Mouse (Mus musculus) hindbrain, postnatal 0 days (tissue): ENCODE measurements around the gene Gstp1. TPM values are rescaled to one million over a fixed set of nuclear protein-coding genes. Genes with fewer than 3 reads are reported as not detected.
"Not testable (repeated sequence)": the region's sequence is repeated elsewhere in the genome, so short reads cannot be mapped to it uniquely, and the experiment has no call there.

Experiments used
- ATAC-seq: fragments of 200-750 bp; cut with Nextera tagmentation; 2 replicates; pipeline ENCODE4 v1.8.0; 2017; ENCODE audit warnings: mild to moderate bottlenecking, moderate TSS enrichment, moderate library complexity
- DNase-seq: peaks from one replicate; pipeline ENCODE4 v3.0.0-alpha.2; 2015; ENCODE audit warnings: low spot score
- H3K27ac ChIP-seq: fragments of 300-500 bp; sonication (generic); 2 replicates; pipeline ENCODE4 v1.5.1; 2014; ENCODE audit warnings: mild to moderate bottlenecking
- H3K27me3 ChIP-seq: fragments of 300-500 bp; sonication (generic); 2 replicates; pipeline ENCODE4 v1.6.1; 2014; ENCODE audit warnings: low read length, mixed read lengths; ENCODE audit not compliant: insufficient read depth
- H3K36me3 ChIP-seq: fragments of 300-500 bp; sonication (generic); 2 replicates; pipeline ENCODE4 v1.6.1; 2014; ENCODE audit warnings: low read length, mixed read lengths; ENCODE audit not compliant: insufficient read depth
- H3K4me1 ChIP-seq: fragments of 300-500 bp; sonication (generic); 2 replicates; pipeline ENCODE4 v1.6.1; 2014; ENCODE audit warnings: antibody characterized with exemption, low read length, mixed read lengths; ENCODE audit not compliant: insufficient read depth
- H3K4me2 ChIP-seq: fragments of 300-500 bp; sonication (generic); 2 replicates; pipeline ENCODE4 v1.6.1; 2014; ENCODE audit warnings: low read depth, mild to moderate bottlenecking, low read length, moderate library complexity, mixed read lengths
- H3K4me3 ChIP-seq: fragments of 300-500 bp; sonication (generic); 2 replicates; pipeline ENCODE4 v1.5.1; 2014; ENCODE audit warnings: low read length
- H3K9ac ChIP-seq: fragments of 300-500 bp; sonication (generic); replicated peaks from 2 replicates; pipeline ENCODE4 v1.6.1; 2014; ENCODE audit warnings: mild to moderate bottlenecking, low read length, moderate library complexity, mixed read lengths
- H3K9me3 ChIP-seq: fragments of 300-500 bp; sonication (generic); 2 replicates; pipeline ENCODE4 v1.6.1; 2016; ENCODE audit warnings: low read length, mixed read lengths
- CTCF ChIP-seq: IDR thresholded peaks from 2 replicates; pipeline ENCODE4 v1.5.1; 2016; ENCODE audit warnings: antibody characterized with exemption, control low read depth, low read depth
- WGBS: fragments of 180-500 bp; shearing (Covaris S2); extraction: QIAGEN DNeasy Blood & Tissue Kit; methylation state at CpG from one replicate; pipeline ENCODE4 v1.1.7; 2014; 5-methylcytosine and 5-hydroxymethylcytosine counted together
- polyA plus RNA-seq: library from polyadenylated mRNA; unstranded; fragments of >200 nt; fragmentation: Nextera tagmentation; extraction: Ambion mirVana; gene quantifications from 2 replicates; pipeline ENCODE4 v1.2.1, GENCODE M21; 2015
- total RNA-seq: library from RNA; depleted of rRNA; stranded (reverse); fragments of >200 nt; gene quantifications from 2 replicates; pipeline ENCODE4 v1.2.3, GENCODE M21; 2014

Gene Gstp1
- total and polyA plus RNA-seq, 2 experiments from 2014 or later: 317 to 599 TPM

DNA sequence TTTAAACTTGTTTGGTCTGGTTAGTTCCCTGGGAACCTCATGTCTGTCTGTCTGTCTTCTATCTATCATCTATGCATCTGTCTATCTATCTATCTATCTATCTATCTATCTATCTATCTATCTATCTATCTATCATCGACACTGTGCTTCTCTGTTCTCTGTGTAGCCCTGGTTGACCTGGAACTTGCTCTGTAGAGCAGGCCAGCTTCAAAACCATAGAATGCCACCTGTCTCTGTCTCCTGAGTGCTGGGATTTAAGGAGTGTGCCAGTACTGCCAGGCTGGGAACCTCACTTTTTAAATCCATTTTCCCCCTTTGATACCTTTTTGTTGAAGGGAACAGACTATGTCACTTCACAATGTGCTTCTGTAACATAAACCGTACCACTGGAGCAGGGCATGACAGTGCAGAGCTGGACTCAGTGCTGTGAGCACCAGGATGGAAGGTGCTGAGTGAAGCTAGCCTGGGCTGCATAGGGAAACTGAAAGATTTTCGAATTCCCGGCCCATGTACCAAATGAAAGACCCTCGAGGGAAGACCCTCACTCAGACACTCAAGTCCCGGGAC, 23.2 kb upstream of the Gstp1 start:
- no peaks in the 10 kb centered on the region for H3K36me3 ChIP-seq
- no peaks in the 10 kb centered on the region for H3K27me3 ChIP-seq
- H3K4me1 ChIP-seq: no peaks in the 10 kb centered on the region
- H3K4me3 ChIP-seq: no peak overlapping the region
- TF ChIP-seq CTCF: no peak
- 88% methylated on average over 6 of the region's 6 CpGs for WGBS
- no peak overlapping the region for H3K27ac ChIP-seq
- no peak for ATAC-seq
- no peaks in the 10 kb centered on the region for H3K9me3 ChIP-seq
- no peak overlapping the region for H3K4me2 ChIP-seq
- no peak overlapping the region for H3K9ac ChIP-seq
- DNase-seq: no peak

DNA sequence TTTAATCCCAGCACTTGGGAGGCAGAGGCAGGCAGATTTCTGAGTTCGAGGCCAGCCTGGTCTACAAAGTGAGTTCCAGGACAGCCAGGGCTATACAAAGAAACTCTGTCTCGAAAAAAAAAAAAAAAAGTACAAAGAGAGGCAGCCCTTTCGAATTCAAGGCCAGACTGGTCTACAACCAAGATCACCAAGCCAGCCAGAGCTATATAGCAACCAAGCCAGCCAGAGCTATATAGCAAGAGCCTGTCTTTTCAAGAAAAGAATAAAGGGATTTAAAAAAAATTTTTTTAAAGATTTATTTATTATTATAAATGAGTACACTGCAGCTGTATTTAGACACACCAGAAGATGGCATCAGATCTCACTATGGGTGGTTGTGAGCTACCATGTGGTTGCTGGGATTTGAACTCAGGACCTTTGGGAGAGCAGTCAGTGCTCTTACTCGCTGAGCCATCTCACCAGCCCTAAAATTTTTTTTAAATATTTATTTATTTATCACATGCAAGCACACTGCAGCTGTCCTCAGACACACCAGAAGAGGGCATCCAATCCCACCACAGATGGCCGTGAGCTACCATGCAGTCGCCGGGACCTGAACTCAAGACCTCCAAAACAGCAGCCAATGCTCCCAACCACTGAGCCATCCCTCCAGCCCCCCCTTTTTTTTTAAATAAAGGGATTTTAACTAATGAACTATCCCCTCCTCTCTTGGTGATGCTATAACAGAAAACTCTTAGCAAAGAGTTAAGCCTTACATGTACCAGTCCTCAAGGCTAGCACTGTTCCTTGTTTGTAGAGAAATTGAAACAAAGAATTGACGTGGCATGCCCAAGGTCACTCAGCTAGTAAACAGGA, 22.5 kb upstream of the Gstp1 start:
- not testable (repeated sequence) for H3K9ac ChIP-seq

GRCm38 (mm10) chr19:4059069-4059740, 21.4 kb upstream of the Gstp1 start, which contains the start of gene Gstp3:
Gene Gstp3, minus strand, starts transcription at chr19:4059569.
- Histone ChIP-seq H3K36me3 (no peaks in the 10 kb centered on the region), H3K9me3 (no peaks in the 10 kb centered on the region), H3K27ac (no peak within 1 kb of the TSS), H3K9ac (no peak within 1 kb of the TSS), H3K27me3 (no peaks in the 10 kb centered on the region), H3K4me2 (no peak within 1 kb of the TSS), H3K4me1 (no peaks in the 10 kb centered on the region), H3K4me3 (no peak within 1 kb of the TSS)
- ATAC-seq: no peak
- TF ChIP-seq CTCF: no peak
- WGBS: 82% methylated on average over 15 of the region's 15 CpGs
- DNase-seq: no peak

More for the DNA sequence above, 22.5 kb upstream of the Gstp1 start:
- not testable (repeated sequence) for H3K36me3 ChIP-seq, H3K4me1 ChIP-seq, H3K27ac ChIP-seq, ATAC-seq, DNase-seq, H3K4me2 ChIP-seq, H3K4me3 ChIP-seq, H3K27me3 ChIP-seq, H3K9me3 ChIP-seq
- WGBS: 89% methylated on average over 8 of the region's 8 CpGs

GRCm38 (mm10) chr19:4058581-4058980, 20.8 kb upstream of the Gstp1 start:
- ATAC-seq: no peak
- TF ChIP-seq CTCF: no peak
- no peak overlapping the region for H3K4me3 ChIP-seq
- no peak for DNase-seq
- no peaks in the 10 kb centered on the region for H3K36me3 ChIP-seq
- H3K27me3 ChIP-seq: no peaks in the 10 kb centered on the region
- no peaks in the 10 kb centered on the region for H3K4me1 ChIP-seq
- WGBS: 89% methylated on average over 5 of the region's 5 CpGs
- no peak overlapping the region for H3K4me2 ChIP-seq
- H3K9me3 ChIP-seq: no peaks in the 10 kb centered on the region
- H3K27ac ChIP-seq: no peak overlapping the region
- no peak overlapping the region for H3K9ac ChIP-seq

DNA sequence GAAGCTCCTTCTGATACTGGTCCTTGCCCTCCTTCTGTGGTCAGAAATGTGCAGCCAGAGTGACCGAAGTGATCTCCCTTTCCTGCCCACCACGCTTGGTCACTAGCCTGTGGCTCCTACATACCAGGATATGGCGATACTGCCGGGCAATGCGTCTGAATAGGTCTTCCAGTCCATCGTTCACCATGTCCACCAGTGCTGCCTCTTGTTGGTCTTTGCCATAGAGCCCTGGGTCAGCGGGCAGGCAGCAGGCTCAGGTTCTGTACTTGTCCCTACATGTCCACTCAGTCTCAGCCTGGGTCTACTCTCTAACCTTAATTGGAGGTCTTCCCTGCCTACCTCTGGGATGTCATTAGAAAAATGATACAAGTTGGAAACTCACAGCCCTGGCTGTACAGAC, 20.2 kb upstream of the Gstp1 start:
- ATAC-seq: no peak

DNA sequence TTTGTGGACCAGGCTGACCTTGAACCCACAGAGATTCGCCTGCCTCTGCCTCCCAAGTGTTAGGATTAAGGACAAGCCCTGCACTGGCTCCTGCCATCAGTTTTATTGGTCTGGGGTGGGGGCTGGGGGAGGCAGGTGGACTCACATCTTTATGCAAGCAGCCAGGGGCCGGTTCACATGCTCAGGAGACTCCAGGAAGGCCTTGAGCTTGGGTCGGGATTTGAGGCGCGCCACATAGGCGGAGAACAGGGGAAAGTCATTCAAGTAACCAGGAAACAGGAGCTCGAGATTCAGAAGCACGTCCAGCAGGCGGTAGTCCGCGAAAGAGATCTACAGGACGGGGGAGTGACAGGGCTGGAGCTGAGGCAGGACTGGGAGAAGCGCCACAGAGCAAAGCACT, 19.6 kb upstream of the Gstp1 start:
- H3K4me2 ChIP-seq: no peak overlapping the region
- no peaks in the 10 kb centered on the region for H3K36me3 ChIP-seq
- 87% methylated on average over 13 of the region's 13 CpGs for WGBS
- H3K4me1 ChIP-seq: no peaks in the 10 kb centered on the region
- no peaks in the 10 kb centered on the region for H3K9me3 ChIP-seq
- H3K9ac ChIP-seq: no peak overlapping the region
- ATAC-seq: no peak
- no peak overlapping the region for H3K4me3 ChIP-seq
- H3K27ac ChIP-seq: no peak overlapping the region
- TF ChIP-seq CTCF: no peak
- DNase-seq: no peak
- H3K27me3 ChIP-seq: no peaks in the 10 kb centered on the region

More for the DNA sequence above, 20.2 kb upstream of the Gstp1 start:
- Histone ChIP-seq H3K4me1 (no peaks in the 10 kb centered on the region), H3K9me3 (no peaks in the 10 kb centered on the region), H3K4me2 (no peak overlapping the region), H3K27ac (no peak overlapping the region), H3K4me3 (no peak overlapping the region), H3K36me3 (no peaks in the 10 kb centered on the region), H3K27me3 (no peaks in the 10 kb centered on the region), H3K9ac (no peak overlapping the region)
- DNase-seq: no peak
- TF ChIP-seq CTCF: no peak
- 96% methylated on average over 7 of the region's 7 CpGs for WGBS
